Mouse (Mus musculus): ENCODE data around the gene Asmt.

DNA sequence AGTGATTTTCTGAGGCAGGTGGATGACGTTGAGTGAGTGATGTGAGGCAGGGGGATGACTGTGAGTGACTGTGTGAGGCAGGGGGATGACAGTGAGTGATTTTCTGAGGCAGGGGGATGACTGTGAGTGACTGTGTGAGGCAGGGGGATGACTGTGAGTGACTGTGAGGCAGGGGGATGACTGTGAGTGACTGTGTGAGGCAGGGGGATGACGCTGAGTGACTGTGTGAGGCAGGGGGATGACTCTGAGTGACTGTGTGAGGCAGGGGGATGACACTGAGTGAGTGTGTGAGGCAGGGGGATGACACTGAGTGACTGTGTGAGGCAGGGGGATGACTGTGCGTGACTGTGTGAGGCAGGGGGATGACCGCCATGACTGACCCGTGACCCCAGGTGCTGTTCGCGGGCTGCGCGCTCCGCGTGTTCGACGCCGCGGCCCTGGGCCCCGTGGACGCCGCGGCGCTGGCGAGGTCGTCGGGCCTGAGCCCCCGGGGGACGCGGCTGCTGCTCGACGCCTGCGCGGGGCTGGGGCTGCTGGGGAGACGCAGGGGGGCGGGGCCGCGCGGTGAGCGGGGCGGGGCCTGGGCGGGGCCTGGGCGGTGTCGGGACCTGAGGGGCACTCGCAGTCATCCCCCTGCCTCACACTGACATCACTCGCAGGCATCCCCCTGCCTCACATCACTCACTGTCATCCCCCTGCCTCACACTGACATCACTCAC, 948 bp downstream of the Asmt start:
- TF ChIP-seq CTCF (IDR thresholded peaks at IDR 0.05; ENCODE audit: low read depth) (no peak), EP300 (IDR thresholded peaks at IDR 0.05; ENCODE audit: low read depth) (no peak)
